Mouse (Mus musculus): ENCODE measurements around the gene Synrg. TPM values are rescaled to one million over a fixed set of nuclear protein-coding genes. Genes with fewer than 3 reads are reported as not detected.

The Synrg gene
- polyA plus RNA-seq, 1 experiment from 2014 or later: 7.2 TPM

DNA sequence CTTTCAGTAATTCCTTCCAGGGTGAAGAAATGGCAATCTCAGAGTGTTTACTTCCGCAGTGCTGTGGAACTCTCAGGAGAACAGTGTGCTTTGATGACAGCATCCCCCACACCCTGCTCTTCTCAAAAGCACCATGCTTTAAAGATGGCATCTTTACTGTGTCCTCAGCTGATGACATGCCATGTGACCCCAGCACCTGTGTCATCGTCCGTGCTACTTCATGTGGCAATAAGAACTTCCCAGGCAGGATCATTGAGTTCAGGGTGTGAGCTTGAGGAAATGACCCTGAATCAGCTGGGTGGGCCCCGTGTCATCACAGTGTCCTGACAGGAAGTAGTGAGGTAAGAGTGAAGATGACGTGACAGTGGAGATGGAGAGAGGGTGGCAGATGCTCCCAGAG is 68.3 kb downstream of the Synrg start:
- Histone ChIP-seq H3K4me3 (ENCODE audit: low read depth, low read length) (no peak overlapping the region), H3K27ac (replicated peaks) (no peak overlapping the region), H3K9me3 (ENCODE audit: control insufficient read depth, low read length) (no peaks in the 10 kb centered on the region), H3K27me3 (ENCODE audit: control insufficient read depth, insufficient read depth, low read length) (no peaks in the 10 kb centered on the region), H3K4me2 (replicated peaks; ENCODE audit: low read depth) (no peak overlapping the region), H3K36me3 (ENCODE audit: control insufficient read depth, insufficient read depth, low read length) (peaks cover 7% of the 10 kb centered on the region), H3K4me1 (replicated peaks; ENCODE audit: control insufficient read depth, insufficient read depth) (no peaks in the 10 kb centered on the region), H3K9ac (ENCODE audit: low read length) (no peak overlapping the region)
- ATAC-seq (ENCODE audit: low FRiP score, low TSS enrichment) (peak; percentile 55; the same call in 1 of the 2 replicates), DNase-seq (ENCODE audit: low spot score) (no peak)
- WGBS: 88% methylated on average over 5 of the region's 5 CpGs
- TF ChIP-seq CTCF (IDR thresholded peaks at IDR 0.05; ENCODE audit: low read depth): no peak
- TF ChIP-seq EP300 (optimal IDR thresholded peaks at IDR 0.05): no peak

DNA sequence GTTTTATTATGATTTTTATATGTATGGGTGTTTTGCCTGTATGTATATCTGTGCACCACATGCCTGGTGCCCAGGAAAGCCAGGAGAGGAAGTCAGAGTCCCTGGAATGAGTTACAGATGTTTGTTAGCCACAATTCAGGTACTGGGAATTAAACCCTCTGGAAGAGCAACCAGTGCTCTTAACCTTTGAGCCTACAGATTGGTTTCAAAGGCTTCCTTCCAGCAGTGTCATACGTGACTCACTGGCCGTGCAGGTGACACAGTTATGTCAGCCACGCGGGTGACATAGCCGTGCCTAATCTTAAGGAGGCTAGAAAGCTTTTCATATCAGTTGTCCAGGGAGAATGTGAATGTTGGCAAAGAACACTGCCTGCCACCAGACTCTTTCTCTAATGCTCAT is 69.4 kb downstream of the Synrg start:
- H3K27ac ChIP-seq (replicated peaks): no peak overlapping the region
- H3K36me3 ChIP-seq (ENCODE audit: control insufficient read depth, insufficient read depth, low read length): peaks cover 7% of the 10 kb centered on the region
- no peak overlapping the region for H3K9ac ChIP-seq (ENCODE audit: low read length)
- ATAC-seq (ENCODE audit: low FRiP score, low TSS enrichment): no peak
- H3K27me3 ChIP-seq (ENCODE audit: control insufficient read depth, insufficient read depth, low read length): no peaks in the 10 kb centered on the region
- TF ChIP-seq EP300 (optimal IDR thresholded peaks at IDR 0.05): no peak
- TF ChIP-seq CTCF (IDR thresholded peaks at IDR 0.05; ENCODE audit: low read depth): no peak
- no peak for DNase-seq (ENCODE audit: low spot score)
- H3K4me1 ChIP-seq (replicated peaks; ENCODE audit: control insufficient read depth, insufficient read depth): no peaks in the 10 kb centered on the region
- H3K4me3 ChIP-seq (ENCODE audit: low read depth, low read length): no peak overlapping the region
- no peak overlapping the region for H3K4me2 ChIP-seq (replicated peaks; ENCODE audit: low read depth)
- no peaks in the 10 kb centered on the region for H3K9me3 ChIP-seq (ENCODE audit: control insufficient read depth, low read length)
- WGBS: 75% methylated on average over 5 of the region's 5 CpGs

DNA sequence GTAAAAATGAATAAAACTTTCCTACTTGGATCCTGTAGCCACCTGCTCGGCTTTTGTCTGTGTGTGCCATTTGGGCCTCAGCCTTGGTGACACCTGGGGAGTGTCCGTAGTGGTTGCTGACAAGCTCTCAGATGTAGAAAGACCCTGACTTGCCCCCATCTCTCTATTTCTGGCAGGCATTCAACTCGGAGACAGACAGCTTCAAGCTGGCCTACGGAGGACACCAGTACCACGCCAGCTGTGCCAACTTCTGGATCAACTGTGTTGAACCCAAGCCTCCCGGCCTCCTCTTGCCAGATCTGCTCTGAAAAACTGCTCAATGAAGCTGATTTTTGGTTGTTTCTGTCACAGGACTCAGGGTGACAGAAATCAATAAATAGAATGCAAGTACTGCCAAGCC is 76.4 kb downstream of the Synrg start:
- no peak for DNase-seq (ENCODE audit: low spot score)
- WGBS: 73% methylated on average over 6 of the region's 6 CpGs
- ATAC-seq (ENCODE audit: low FRiP score, low TSS enrichment): no peak
- H3K36me3 ChIP-seq (ENCODE audit: control insufficient read depth, insufficient read depth, low read length): no peaks in the 10 kb centered on the region
- no peak overlapping the region for H3K4me2 ChIP-seq (replicated peaks; ENCODE audit: low read depth)
- no peak overlapping the region for H3K27ac ChIP-seq (replicated peaks)
- H3K27me3 ChIP-seq (ENCODE audit: control insufficient read depth, insufficient read depth, low read length): no peaks in the 10 kb centered on the region
- no peak overlapping the region for H3K4me3 ChIP-seq (ENCODE audit: low read depth, low read length)
- no peaks in the 10 kb centered on the region for H3K9me3 ChIP-seq (ENCODE audit: control insufficient read depth, low read length)
- no peak overlapping the region for H3K9ac ChIP-seq (ENCODE audit: low read length)
- no peaks in the 10 kb centered on the region for H3K4me1 ChIP-seq (replicated peaks; ENCODE audit: control insufficient read depth, insufficient read depth)
- TF ChIP-seq CTCF (IDR thresholded peaks at IDR 0.05; ENCODE audit: low read depth) (no peak), EP300 (optimal IDR thresholded peaks at IDR 0.05) (no peak)

DNA sequence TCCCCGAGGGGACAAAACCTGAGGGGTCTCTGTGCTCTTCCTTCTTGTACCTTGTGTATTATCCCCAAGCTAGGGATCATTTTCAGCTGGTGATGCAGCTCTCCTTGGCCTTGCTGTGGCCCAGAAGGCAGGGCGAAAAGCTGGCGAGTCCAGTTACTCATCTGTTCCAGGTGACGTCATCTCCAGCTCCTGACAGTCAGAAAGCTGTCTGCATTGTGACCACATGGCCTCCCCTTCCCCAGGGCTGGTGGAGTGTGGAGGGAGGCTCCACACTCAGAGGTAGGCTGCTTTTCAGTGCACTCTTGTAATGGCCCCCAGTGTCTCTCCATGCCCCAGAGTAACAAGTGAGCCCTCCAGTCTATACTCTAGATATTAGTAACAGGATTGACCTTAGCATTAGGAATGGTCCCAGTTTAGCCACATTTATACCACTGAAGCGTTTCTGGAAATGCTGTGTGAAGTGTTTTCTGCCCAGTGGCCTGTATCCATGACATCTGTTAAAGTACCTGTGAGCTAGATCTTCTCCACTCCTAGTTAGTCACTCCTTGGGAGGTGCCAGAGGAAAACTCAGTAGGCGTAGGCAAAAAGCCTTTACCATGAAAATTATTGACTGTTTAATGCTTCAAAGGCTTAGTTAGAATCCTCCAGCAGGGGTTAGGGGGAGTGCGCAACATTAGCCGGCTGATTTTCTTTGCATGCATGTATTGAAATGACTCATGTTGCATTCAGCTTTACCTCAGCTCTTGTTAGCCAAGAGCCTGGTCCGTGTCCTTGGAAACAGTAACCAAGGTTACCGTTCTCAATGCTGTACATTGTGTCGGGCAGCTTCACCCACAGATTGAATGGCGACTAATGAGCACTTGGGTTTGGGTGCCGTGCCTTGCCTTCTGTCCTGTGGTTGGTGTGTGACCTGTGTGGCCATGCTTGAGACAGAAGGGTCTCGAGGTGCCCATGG is 78.9 kb downstream of the Synrg start:
- Histone ChIP-seq H3K4me1 (replicated peaks; ENCODE audit: control insufficient read depth, insufficient read depth) (no peaks in the 10 kb centered on the region), H3K27me3 (ENCODE audit: control insufficient read depth, insufficient read depth, low read length) (no peaks in the 10 kb centered on the region), H3K9ac (ENCODE audit: low read length) (no peak overlapping the region), H3K36me3 (ENCODE audit: control insufficient read depth, insufficient read depth, low read length) (no peaks in the 10 kb centered on the region), H3K9me3 (ENCODE audit: control insufficient read depth, low read length) (no peaks in the 10 kb centered on the region), H3K27ac (replicated peaks) (peak overlapping the region; percentile 40; the same call in 1 of the 2 replicates), H3K4me2 (replicated peaks; ENCODE audit: low read depth) (no peak overlapping the region), H3K4me3 (ENCODE audit: low read depth, low read length) (no peak overlapping the region)
- TF ChIP-seq CTCF (IDR thresholded peaks at IDR 0.05; ENCODE audit: low read depth): no peak
- TF ChIP-seq EP300 (optimal IDR thresholded peaks at IDR 0.05): no peak
- WGBS: 54% methylated on average over 14 of the region's 14 CpGs
- DNase-seq (ENCODE audit: low spot score): no peak
- peak; percentile 62 for ATAC-seq (ENCODE audit: low FRiP score, low TSS enrichment)

DNA sequence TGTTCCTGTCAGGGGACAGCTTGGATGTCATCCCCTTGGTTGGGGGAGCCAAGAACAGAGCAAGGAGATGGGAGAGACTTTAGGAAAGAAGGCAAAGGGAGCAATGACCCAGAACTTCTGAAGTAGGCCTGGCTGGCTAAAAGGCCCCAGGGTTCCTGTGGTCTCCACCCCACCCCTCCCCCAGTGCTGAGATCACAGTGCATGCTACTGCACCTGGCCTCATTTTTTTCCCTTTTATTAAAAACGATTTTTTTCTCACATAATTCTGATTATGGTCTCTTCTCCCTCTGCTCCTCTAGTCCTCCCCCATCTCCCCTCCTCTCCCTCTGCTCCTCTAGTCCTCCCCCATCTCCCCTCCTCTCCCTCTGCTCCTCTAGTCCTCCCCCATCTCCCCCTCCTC is 80.8 kb downstream of the Synrg start:
- TF ChIP-seq EP300 (optimal IDR thresholded peaks at IDR 0.05): no peak
- no peak for TF ChIP-seq CTCF (IDR thresholded peaks at IDR 0.05; ENCODE audit: low read depth)
- H3K9me3 ChIP-seq (ENCODE audit: control insufficient read depth, low read length): no peaks in the 10 kb centered on the region
- H3K27ac ChIP-seq (replicated peaks): no peak overlapping the region
- H3K4me1 ChIP-seq (replicated peaks; ENCODE audit: control insufficient read depth, insufficient read depth): no peaks in the 10 kb centered on the region
- H3K9ac ChIP-seq (ENCODE audit: low read length): no peak overlapping the region
- DNase-seq (ENCODE audit: low spot score): no peak
- ATAC-seq (ENCODE audit: low FRiP score, low TSS enrichment): no peak
- H3K4me2 ChIP-seq (replicated peaks; ENCODE audit: low read depth): no peak overlapping the region
- H3K4me3 ChIP-seq (ENCODE audit: low read depth, low read length): no peak overlapping the region
- WGBS: 32% methylated on average over 1 of the region's 1 CpGs
- H3K27me3 ChIP-seq (ENCODE audit: control insufficient read depth, insufficient read depth, low read length): no peaks in the 10 kb centered on the region
- H3K36me3 ChIP-seq (ENCODE audit: control insufficient read depth, insufficient read depth, low read length): no peaks in the 10 kb centered on the region

DNA sequence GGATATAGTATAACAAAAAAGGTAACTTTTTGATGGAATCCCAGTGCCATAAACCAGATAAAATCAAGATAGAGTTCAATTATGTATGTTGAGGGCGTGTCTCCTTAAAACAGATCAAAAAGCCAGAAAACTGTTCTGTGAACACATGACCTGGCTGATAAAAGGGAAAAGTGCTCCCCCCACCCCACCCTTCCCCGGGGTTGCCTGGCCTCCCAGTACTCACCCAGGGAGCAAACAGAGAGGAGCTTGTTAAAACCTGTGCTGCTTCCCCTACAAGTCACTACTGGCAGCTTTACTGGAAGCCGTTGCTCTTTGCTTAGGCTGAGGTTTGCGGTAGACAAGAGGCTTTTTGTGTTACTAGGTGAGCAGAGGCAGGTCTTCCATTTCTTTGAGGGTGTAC is 83.0 kb downstream of the Synrg start:
- Histone ChIP-seq H3K4me2 (replicated peaks; ENCODE audit: low read depth) (no peak overlapping the region), H3K4me1 (replicated peaks; ENCODE audit: control insufficient read depth, insufficient read depth) (no peaks in the 10 kb centered on the region), H3K4me3 (ENCODE audit: low read depth, low read length) (no peak overlapping the region), H3K36me3 (ENCODE audit: control insufficient read depth, insufficient read depth, low read length) (no peaks in the 10 kb centered on the region), H3K27me3 (ENCODE audit: control insufficient read depth, insufficient read depth, low read length) (no peaks in the 10 kb centered on the region), H3K27ac (replicated peaks) (peak overlapping the region; percentile 45; the same call in 1 of the 2 replicates), H3K9me3 (ENCODE audit: control insufficient read depth, low read length) (no peaks in the 10 kb centered on the region), H3K9ac (ENCODE audit: low read length) (no peak overlapping the region)
- ATAC-seq (ENCODE audit: low FRiP score, low TSS enrichment) (no peak), DNase-seq (ENCODE audit: low spot score) (peak; percentile 34)
- 51% methylated on average over 4 of the region's 4 CpGs for WGBS
- TF ChIP-seq EP300 (optimal IDR thresholded peaks at IDR 0.05) (no peak), CTCF (IDR thresholded peaks at IDR 0.05; ENCODE audit: low read depth) (no peak)
